Mouse (Mus musculus): ENCODE data around the gene Meaf6.
A peak's percentile ranks its signal among the peaks of the same experiment; 100 is the strongest.

The Meaf6 gene

DNA sequence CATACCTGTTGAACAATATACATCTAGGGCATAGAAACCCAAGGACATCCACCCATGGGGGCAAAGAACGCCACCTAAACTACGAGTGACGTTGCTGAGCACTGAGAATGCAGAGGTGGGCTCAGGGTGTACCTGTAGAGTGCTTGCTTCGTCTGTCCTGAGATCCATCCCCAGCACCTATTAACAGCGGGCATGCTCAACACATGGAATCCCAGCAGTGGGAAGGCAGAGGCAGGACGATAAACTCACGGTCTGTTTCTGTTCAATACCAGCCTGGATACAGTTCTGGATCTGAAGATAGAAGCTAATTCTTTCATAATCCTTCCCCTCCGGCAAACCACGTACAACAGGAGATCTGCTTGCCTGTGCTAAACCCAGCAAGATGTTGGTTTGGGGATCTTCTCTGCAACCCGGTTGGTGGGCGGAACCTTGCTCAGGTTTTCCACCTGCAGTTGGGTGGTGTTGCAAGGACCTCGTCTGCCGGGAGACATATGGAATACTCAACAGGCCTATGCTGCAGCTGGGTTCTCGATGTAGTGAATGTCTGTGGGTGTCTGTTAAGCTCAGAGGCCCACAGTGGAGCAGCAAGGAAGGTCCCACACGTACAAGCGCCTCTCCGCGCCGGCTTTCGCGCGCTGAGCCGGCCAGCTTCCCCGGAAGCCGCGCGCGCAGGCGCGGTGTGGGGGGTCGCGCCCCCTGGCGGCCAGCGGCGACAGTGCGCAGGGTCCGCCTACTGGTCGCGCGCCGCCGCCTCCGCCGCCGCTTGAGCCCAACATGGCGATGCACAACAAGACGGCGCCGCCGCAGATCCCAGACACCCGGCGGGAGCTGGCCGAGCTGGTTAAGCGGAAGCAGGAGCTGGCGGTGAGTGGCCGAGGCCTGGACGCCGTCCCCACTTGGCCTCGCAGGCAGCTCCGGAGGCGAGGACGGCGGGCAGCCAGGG is at the start of gene Meaf6:
TSS of gene Meaf6 (plus strand) at position 732 of the 943 bp plus-strand sequence.
- DNase-seq, result peak; percentile 90

DNA sequence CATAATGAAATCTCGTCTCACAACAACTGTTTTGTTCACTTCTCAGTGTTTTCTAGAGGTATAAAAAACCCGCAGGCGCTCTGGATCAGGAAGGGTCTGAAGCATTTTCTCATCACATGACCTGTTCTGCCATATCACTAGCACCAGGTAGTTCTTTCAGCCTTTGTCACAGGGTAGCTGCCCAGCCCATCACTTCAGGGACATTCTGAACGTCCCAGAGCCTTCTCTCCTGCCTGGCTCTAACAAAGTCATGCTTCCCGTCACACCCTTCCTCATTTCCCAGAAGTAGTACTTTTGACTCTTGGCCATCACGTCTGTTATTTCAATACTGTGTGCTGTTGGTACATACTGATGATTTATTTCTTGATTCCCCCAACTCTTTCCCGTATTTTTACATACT is 40.5 kb upstream of the Meaf6 start:
- DNase-seq, result no peak

GRCm38 (mm10) chr4:125055385-125055784 is 29.5 kb upstream of the Meaf6 start:
- DNase-seq, result no peak

GRCm38 (mm10) chr4:125056476-125056875 is 28.5 kb upstream of the Meaf6 start:
- no peak for DNase-seq

GRCm38 (mm10) chr4:125057273-125057672 is 27.7 kb upstream of the Meaf6 start:
- no peak for DNase-seq

- DNase-seq, result no peak
Measured at GRCm38 (mm10) chr4:125058033-125058432, 26.9 kb upstream of the Meaf6 start.

DNA sequence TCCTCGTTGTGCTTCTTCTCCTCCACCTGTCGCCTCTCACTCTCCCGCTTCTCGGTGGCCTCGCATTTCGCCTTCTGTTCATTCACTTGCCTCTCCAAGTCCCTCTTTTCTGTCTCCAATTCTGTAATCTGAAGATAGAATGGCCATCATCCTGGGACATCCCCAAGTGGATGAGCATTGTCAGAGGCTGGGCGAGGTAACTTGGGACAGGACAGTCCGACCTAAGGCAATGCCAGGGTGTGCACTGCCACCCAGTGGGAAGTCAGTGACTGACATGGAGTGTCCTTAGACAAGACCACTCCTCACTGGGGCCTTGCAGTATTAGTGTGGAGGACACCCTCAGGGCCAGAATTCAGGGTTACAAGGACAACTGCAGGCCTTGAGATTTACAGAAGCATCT is 25.9 kb upstream of the Meaf6 start:
- DNase-seq, result peak; percentile 61

GRCm38 (mm10) chr4:125063829-125064228 is 21.1 kb upstream of the Meaf6 start:
- DNase-seq, result no peak

GRCm38 (mm10) chr4:125065517-125066307 is 19.2 kb upstream of the Meaf6 start, which contains the start of gene Dnali1:
Dnali1 (minus strand) TSS chr4:125065703.
- DNase-seq, result peak; percentile 70

DNA sequence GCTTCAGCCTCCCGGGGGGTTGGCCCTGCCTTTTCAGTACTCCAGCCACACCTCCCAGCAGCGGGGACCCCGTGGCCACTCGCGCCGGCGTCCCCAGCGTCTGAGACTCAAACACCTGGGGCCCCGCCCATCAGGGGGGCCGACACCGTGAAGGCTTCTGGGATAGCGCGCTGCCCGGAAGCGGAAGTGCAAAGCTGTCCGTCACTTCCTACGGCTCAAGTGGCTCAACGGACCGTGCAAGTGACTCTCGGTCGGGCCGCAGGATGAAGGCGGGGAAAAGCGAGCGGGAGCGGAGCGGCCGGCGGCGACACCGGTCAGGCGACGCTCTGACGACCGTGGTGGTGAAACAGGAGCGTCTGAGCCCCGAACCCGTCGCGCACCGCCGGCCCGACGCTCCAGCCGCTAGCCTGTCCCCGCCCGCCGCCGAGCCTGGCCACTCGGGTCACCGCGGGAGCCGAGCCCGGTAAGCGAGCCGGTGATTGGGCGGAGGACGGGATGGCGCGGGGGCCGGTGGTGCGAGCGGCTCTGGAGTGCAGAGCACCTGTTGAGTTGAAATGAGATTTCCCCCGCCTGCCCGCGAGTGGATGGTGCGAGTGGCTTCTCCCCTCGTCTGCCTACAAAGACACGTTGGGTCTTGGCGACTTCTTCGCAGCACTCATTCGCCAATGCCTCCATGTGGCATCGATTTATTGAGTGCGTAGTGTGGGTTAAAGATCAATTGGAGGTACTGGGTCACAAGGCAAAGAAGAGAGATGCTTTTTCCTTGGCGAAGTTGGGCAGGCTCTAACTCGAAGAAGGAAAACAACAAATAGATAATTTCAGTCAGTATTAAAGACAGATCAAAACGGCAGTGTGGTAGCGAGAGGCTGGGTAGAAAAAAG is 18.2 kb upstream of the Meaf6 start, which contains the start of gene Snip1:
TSS of gene Snip1 (plus strand) at position 183 of the 881 bp plus-strand sequence.
- DNase-seq, result peak; percentile 93

DNA sequence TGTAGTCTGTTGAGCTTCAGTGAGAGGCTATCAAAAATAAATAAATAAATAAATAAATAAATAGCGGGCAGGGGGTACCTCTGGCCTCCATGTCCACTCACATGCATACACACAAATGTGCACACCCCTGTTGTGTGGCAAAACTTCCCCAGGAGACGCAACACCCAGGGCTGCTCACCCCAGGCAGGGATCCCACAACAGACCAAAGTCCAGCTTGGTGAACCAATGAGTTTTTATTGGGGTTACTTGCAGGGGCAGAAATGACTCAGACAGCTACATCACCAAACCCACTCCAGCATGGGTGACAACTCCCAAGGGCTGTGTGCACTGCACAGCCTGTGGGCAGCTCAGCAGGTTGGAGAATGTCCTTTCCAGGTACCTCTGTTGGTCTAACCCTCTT is 7.2 kb upstream of the Meaf6 start:
- DNase-seq, result no peak

DNA sequence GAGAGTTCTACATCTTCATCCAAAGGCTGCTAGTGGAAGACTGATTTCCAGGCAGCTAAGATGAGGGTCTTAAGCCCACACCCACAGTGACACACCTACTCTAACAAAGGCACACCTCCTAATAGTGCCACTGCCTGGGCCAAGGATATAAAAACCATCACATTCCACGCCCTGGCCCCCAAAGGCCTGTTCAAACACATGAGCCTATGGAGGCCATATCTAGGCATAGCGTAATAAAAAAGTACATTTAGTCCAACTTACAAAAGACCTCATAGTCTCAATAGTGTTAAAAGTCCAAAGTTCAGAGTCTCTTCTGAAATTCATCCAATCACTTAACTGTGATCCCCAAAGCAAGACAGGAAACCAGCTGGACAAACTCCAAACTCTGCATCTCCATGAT is 6.2 kb upstream of the Meaf6 start:
- no peak for DNase-seq

GRCm38 (mm10) chr4:125085346-125085841 is 460 bp downstream of the Meaf6 start:
- DNase-seq, result peak; percentile 88

- no peak for DNase-seq
Measured at GRCm38 (mm10) chr4:125093031-125093430, 8.1 kb downstream of the Meaf6 start.

DNA sequence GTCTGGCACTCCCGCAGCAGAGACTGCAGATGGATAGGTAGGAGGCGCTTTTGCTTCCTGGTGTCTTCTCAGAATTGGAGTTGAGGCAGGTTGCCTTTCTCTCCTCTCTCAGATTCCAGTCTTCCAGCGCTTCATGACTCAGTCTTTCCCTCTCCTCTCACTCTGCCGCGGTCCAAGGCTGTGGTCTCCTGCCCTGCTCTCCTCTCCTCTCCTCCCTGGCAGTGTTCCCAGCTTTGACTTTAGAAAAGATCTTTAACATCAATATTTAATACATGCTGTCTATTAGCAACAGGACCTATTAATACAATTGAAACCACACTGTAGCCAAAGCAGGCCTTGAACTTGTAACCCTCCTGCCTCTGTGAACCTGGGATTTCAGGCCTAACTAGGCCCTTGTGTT is 11.1 kb downstream of the Meaf6 start:
- no peak for DNase-seq

GRCm38 (mm10) chr4:125097412-125097811 is 12.5 kb downstream of the Meaf6 start:
- no peak for DNase-seq

GRCm38 (mm10) chr4:125099458-125099857 is 14.5 kb downstream of the Meaf6 start:
- DNase-seq, result peak; percentile 85

DNA sequence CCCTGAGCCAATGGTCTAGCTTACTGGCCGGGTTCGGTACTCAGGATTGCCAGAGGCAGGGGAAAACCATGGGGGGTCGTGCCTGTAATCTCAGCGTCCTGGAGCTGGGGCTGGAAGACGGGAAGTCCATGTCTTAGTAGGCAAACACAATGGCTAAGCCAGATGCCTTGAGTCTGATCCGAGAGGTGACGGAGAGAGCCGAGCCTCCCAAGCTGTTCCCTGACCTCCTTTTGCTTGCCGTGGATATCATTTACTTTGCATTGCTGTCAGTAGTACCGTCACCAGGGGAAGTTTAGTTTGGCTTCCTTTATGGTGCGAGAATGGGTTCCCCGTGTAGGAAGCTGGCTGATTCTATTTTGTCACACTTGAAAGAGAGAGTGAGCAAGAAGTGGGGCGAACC is 16.4 kb downstream of the Meaf6 start:
- no peak for DNase-seq

- no peak for DNase-seq
Measured at GRCm38 (mm10) chr4:125105354-125105753, 20.4 kb downstream of the Meaf6 start.

GRCm38 (mm10) chr4:125114638-125115037 is 29.7 kb downstream of the Meaf6 start:
- DNase-seq, result peak; percentile 77

DNA sequence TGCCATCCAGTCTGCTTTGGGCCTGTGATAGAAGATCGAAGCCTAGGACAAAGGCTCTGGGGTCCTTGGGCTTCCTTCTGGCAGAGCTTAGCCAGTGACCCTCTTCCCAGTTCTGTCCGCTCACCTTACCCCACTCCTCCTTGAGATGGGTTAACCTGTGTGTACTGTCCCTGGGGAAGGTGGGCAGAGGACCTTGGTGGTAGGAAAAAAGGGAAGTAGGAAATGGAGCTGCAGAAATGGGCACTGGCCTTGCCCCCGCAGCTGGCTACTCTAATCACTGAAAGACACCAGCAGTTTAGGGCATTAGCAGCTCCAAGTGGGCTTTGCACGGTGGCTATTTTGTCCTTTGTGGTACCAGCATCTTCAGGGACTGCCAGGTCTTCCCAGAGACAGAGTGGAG is 30.1 kb downstream of the Meaf6 start:
- DNase-seq, result no peak

- DNase-seq, result no peak
Measured at GRCm38 (mm10) chr4:125115710-125116089, 30.8 kb downstream of the Meaf6 start.

All from liver (tissue).